Mouse (Mus musculus) layer of hippocampus, adult 8-10 months (tissue): ENCODE measurements at regions not wholly inside any gene's neighbourhood (a gene's known extent, or its start where the extent isn't known, plus 50 kb on each side); places are given as distances from the start of the nearest gene placed in this dataset.
A peak's percentile ranks its signal among the peaks of the same experiment; 100 is the strongest.
"Not testable (repeated sequence)": the region's sequence is repeated elsewhere in the genome, so short reads cannot be mapped to it uniquely, and the experiment has no call there.

Experiments
- DNase-seq, 2 experiments: peaks; one replicate each; pipeline ENCODE4 v3.0.0; 2022; ENCODE audit warnings: low spot score in 2 of 2

- DNase-seq = no peak
Observed at GRCm38 (mm10) chr17:29430401-29430800, 60.2 kb upstream of the Pim1 start.

DNA sequence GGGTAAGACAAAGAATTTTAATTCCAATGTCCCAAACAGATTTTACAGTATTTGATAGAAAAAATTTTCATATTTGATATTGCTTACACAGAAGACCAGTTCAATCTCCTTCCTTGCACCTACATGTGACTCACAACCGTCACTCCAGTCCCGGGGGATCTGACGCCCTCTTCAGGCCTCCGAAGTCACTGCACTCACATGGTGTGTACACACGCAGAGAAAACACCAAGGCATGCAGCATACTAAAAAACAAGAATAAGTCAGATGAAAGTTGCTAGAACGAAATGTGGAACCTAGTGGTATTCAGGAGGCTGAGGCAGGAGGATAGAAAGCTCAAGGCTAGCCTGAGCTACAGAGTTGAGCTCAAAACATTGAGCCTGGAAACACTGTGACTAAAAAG, 59.7 kb upstream of the Pim1 start:
- no peak for DNase-seq

DNA sequence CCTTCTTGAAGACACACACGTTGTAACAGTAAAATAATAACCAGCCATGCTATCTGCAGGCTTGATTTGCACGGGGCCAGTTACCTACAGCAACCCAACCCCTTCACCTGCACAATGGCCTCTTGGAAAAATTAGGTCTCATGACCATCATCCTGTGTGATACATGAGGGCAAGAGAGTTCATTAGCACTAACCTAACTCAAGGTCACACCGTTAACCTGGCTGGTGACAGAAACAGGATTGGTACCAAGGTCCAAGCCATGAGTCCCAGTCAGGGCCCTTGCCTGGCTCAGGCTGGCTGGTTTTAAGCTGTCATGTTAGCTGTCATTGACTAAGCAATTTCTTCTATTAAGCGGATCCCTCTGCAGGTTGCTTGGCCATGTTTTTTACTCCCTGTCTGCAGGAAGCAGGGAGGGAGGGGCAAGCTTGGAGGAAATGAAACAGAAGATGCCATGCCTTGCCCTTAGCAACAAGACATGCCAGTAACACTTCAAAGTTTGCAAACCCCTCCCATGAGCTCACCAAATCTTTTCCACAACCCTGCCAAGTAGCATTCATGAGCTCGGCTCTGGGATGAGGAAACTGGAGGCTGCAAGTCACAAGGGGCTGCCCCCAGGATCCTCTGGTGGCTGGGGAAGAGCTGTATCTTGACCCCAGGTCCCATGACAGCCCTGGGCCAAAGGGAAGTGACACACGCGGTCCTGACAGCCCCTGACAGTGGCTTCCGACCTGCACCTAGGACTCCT, 58.8 kb upstream of the Pim1 start:
- DNase-seq = no peak

- DNase-seq = no peak
Observed at GRCm38 (mm10) chr17:29432666-29433065, 57.9 kb upstream of the Pim1 start.

GRCm38 (mm10) chr17:29433370-29433769, 57.2 kb upstream of the Pim1 start:
- DNase-seq = no peak

DNA sequence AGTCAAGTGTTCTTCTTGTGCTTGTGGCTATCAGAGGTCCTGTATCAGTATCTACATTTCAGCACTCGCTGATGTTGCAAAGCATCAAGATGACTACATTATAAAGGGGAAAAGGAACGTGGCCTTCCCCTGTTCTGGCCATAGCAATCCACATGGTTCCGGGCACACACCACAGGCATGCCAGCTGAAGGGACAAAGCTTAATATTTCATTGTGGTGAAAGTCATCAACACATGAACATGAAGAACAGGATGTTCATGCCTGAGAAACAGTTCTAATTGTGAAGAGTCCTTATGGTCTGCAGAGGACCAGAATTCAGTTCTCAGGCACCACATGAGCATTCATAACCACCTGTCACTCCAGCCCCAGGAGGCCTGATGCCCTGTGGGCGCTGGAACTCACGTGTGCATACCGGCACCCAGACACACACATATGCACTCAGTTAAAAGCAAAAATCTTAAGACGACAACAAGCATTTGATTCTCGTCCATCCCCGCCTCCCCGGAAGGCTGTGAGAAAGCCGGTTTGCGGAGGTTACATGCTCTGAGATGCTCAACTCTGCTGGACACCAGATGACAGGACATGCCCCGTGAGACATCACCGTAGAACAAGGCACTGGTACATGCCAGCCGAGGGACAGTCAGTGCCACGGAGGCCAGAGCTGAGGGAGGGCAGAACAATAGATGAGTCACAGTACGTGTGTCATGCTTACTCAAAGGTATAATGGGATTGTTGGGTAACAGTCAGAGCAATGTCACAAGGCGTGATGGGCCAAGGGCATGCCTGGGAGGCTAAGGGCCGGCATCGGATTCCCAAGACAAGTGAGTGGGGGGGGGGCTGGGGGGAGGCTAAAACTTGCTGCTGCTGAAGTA, 56.2 kb upstream of the Pim1 start:
- no peak for DNase-seq

DNA sequence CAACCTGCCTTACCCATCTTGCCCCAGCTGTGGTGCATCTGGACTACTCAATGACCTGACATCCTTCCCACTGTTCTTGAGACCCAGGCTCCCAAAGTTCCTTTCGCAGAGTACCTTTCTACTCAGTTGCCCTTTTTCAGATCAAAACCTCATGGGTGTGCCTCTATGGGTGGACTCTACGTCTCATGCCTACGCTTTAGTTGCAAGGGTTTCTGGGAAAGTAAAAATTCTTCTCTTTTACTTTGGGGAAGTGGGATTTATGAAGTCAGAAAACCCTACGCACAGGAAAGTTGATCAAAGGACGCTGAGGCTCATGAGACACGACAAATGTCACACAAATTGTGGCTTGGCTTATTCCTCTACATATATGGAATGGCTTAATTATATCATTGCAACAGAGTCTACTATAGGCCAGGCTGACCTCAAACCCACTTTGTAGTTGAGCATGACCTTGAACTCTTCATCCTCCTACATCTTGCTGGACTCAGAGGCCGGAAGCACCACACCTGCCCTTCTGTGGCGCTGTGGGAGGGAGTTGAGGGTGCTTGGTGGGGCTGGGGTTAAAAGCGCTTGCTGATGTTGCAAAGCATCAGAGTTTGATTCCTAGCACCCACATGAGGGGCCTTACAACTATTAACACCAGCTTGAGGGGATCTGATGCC, 55.1 kb upstream of the Pim1 start:
- no peak for DNase-seq

- DNase-seq = not testable (repeated sequence)
Observed at GRCm38 (mm10) chr17:29436484-29436870, 54.1 kb upstream of the Pim1 start.

DNA sequence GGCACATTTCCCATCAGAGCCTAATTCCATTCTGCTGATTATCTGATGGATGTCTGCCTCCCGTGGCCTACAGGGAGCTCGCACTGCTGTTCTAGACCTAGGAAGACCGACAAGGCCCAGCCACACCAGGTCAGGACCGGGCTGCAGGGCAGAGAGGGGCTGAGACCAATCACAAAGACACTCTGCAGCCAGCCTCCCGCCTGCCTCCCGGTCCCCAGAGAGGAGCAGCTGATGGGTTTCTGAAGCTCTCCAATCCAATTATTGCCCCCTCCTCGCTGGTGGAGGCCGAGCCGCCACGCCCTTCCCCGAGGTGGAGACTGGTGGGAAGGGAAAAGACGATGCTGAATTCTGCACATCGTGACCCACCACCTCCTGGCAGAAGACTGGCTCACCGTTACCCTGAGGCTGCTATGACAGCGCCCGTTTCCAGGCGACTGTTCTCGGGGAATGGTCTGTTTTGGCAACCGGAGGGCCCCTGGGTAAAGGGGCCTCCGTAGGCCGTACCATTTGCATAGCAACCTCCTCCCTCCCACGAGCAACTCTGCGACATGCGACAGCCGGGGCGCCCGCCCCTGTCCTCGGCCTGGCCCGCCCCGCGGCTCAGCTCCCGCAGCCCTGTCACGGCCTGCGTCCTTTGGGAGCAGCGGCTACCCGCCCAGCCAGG, 53.5 kb upstream of the Pim1 start:
- DNase-seq = peak; percentile 67 to 74

- no peak for DNase-seq
Observed at GRCm38 (mm10) chr17:29437535-29438324, 52.8 kb upstream of the Pim1 start.

GRCm38 (mm10) chr17:29438347-29439235, 52.0 kb upstream of the Pim1 start:
- no peak for DNase-seq

- no peak for DNase-seq
Observed at GRCm38 (mm10) chr17:29439992-29440391, 50.6 kb upstream of the Pim1 start.

DNA sequence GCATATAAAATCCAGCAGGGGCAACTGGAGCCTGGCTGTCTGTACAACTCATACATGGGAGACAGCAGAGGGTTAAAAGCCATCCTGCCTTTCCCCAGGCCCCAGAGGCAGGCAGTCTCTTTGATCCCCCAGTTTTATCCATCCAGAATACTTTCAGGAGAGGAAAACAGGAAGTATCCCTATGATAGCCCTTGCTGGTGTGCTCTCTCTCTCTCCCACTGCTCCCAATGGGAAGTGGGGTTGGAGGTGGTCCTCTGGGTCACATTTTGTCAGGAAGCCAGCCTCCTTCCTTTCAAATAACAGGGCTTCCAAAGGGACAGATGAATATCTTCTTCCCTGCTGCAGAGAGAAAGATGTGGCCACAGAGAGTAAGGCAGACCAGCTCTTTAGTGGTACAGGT, 50.1 kb upstream of the Pim1 start:
- DNase-seq = no peak
